Mouse (Mus musculus) small intestine, adult 2 months (tissue): ENCODE data around the gene Eef2k. TPM values are rescaled to one million over a fixed set of nuclear protein-coding genes. Genes with fewer than 3 reads are reported as not detected.

ENCODE experiments used
- H3K27ac ChIP-seq: fragments of 200-500 bp; 2 replicates; pipeline ENCODE4 v1.5.1; 2012; ENCODE audit warnings: low read depth, low read length, control low read depth, inconsistent platforms; ENCODE audit not compliant: insufficient read depth
- H3K27me3 ChIP-seq: fragments of 200-500 bp; 2 replicates; pipeline ENCODE4 v1.6.1; 2012; ENCODE audit warnings: mild to moderate bottlenecking, moderate library complexity, low read length, inconsistent platforms; ENCODE audit not compliant: control insufficient read depth, insufficient read depth
- H3K36me3 ChIP-seq: fragments of 200-500 bp; 2 replicates; pipeline ENCODE4 v1.6.1; 2012; ENCODE audit warnings: mild to moderate bottlenecking, low read length, control low read depth, inconsistent platforms; ENCODE audit not compliant: control insufficient read depth, insufficient read depth
- H3K4me1 ChIP-seq: fragments of 200-500 bp; 2 replicates; pipeline ENCODE4 v1.6.1; 2012; ENCODE audit warnings: low read length, inconsistent platforms, mixed read lengths; ENCODE audit not compliant: control insufficient read depth, insufficient read depth, insufficient read length
- H3K4me3 ChIP-seq: fragments of 200-500 bp; 2 replicates; pipeline ENCODE4 v1.5.1; 2012; ENCODE audit warnings: low read depth, mild to moderate bottlenecking, control low read depth, inconsistent platforms, low read length, moderate library complexity
- CTCF ChIP-seq: fragments of 200-500 bp; IDR thresholded peaks from 2 replicates; pipeline ENCODE4 v1.5.1; 2012; ENCODE audit warnings: low read depth, mild to moderate bottlenecking, control low read depth, inconsistent platforms, low read length, moderate library complexity, mixed read lengths; ENCODE audit not compliant: insufficient replicate concordance, insufficient read length; ENCODE audit errors: extremely low read depth
- POLR2A ChIP-seq: fragments of 200-500 bp; IDR thresholded peaks from 2 replicates; pipeline ENCODE4 v1.6.1; 2012; ENCODE audit warnings: low read depth, mild to moderate bottlenecking, control low read depth, inconsistent platforms, low read length, moderate library complexity
- WGBS: fragments of 180-500 bp; shearing (Covaris S2); methylation state at CpG from one replicate; pipeline ENCODE4 v1.1.7; 2018; 5-methylcytosine and 5-hydroxymethylcytosine counted together
- polyA plus RNA-seq: library from polyadenylated mRNA; depleted of rRNA; stranded (reverse); fragments of >200 nt; gene quantifications from 2 replicates; pipeline ENCODE4 v1.2.3, GENCODE M21; 2012

The Eef2k gene
- polyA plus RNA-seq, 1 experiment, result 22.8 TPM

- H3K4me1 ChIP-seq, result no peaks in the 10 kb centered on the region
- peaks cover 1% of the 10 kb centered on the region; the same call in 1 of the 2 replicates for H3K36me3 ChIP-seq
- H3K27ac ChIP-seq, result peak within 1 kb of the TSS; percentile 52
- H3K4me3 ChIP-seq, result peak within 1 kb of the TSS; percentile 91
- WGBS, result under 1% methylated on average over 99 of the region's 102 CpGs
- H3K27me3 ChIP-seq, result no peaks in the 10 kb centered on the region
- TF ChIP-seq CTCF (peak; percentile 85), POLR2A (0 out of 2 replicates have a peak, but pooled peaks have one; percentile 14)
Observed at GRCm38 (mm10) chr7:120917592-120918461, 75.2 kb downstream of the Eef2k start, which contains the start of gene Polr3e. Gene Polr3e, plus strand, starts transcription at chr7:120917744.

- TF ChIP-seq CTCF (no peak), POLR2A (no peak)
- Histone ChIP-seq H3K4me3 (peak overlapping the region; percentile 91), H3K27me3 (no peaks in the 10 kb centered on the region), H3K36me3 (peaks cover 2% of the 10 kb centered on the region; the same call in 1 of the 2 replicates), H3K27ac (peak overlapping the region; percentile 52), H3K4me1 (no peaks in the 10 kb centered on the region)
- 2% methylated on average over 10 of the region's 10 CpGs for WGBS
Observed at GRCm38 (mm10) chr7:120918526-120918962, 75.9 kb downstream of the Eef2k start.

GRCm38 (mm10) chr7:120933110-120933509 lies 90.5 kb downstream of the Eef2k start:
- Histone ChIP-seq H3K36me3 (peaks cover 68% of the 10 kb centered on the region), H3K27ac (no peak overlapping the region), H3K4me1 (no peaks in the 10 kb centered on the region), H3K27me3 (no peaks in the 10 kb centered on the region), H3K4me3 (no peak overlapping the region)
- WGBS, result 90% methylated on average over 7 of the region's 7 CpGs
- TF ChIP-seq POLR2A (no peak), CTCF (no peak)

- Histone ChIP-seq H3K4me3 (no peak overlapping the region), H3K27me3 (no peaks in the 10 kb centered on the region), H3K4me1 (no peaks in the 10 kb centered on the region), H3K36me3 (peaks cover 68% of the 10 kb centered on the region), H3K27ac (no peak overlapping the region)
- no peak for TF ChIP-seq POLR2A
- TF ChIP-seq CTCF, result no peak
- 65% methylated on average over 4 of the region's 5 CpGs for WGBS
Observed at GRCm38 (mm10) chr7:120933680-120934195, 91.1 kb downstream of the Eef2k start.

DNA sequence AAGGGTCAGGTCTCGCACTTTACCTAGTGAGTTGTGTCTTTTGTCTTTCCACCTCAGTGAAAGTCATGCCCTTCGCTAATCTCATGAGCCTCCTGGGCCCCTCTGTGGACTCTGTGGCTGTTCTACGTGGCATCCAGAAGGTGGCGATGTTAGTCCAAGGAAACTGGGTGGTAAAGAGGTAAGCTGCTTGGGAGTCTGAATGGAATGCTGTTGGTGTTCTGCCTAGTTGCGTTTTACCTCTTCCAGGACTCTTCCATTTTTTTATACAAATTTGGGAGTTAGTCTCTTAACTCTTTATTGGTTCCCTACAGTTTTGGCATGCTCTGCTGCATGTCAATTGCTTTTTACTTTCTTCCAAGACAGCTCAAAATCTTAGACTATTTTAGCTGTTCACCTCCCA lies 92.1 kb downstream of the Eef2k start:
- Histone ChIP-seq H3K4me1 (no peaks in the 10 kb centered on the region), H3K4me3 (no peak overlapping the region), H3K27ac (no peak overlapping the region), H3K36me3 (peaks cover 67% of the 10 kb centered on the region), H3K27me3 (no peaks in the 10 kb centered on the region)
- no peak for TF ChIP-seq POLR2A
- TF ChIP-seq CTCF, result peak; percentile 79; the same call in 1 of the 2 replicates
- WGBS, result 24% methylated on average over 5 of the region's 5 CpGs

DNA sequence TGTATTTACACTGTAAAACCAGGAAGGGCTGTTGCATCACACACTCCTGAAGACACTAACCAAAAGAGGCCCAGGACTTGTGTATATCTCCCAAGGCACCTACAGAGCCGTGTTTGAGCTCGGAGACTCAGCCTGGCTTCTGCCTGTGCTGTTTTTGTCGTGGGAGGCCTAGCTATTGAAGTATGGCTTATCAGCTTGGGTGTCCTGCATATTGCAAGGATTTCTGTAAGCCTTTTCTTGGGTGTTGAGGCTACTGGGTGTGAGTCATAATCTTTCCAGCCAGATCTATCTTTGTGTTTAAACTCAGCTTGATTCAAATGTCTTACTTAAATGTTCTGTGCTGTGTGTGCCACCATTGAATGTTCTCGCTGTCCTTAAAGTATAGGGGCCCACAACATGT lies 93.9 kb downstream of the Eef2k start:
- H3K36me3 ChIP-seq, result peaks cover 74% of the 10 kb centered on the region
- WGBS, result 88% methylated on average over 4 of the region's 4 CpGs
- TF ChIP-seq CTCF (no peak), POLR2A (no peak)

GRCm38 (mm10) chr7:120938206-120938605 lies 95.6 kb downstream of the Eef2k start:
- Histone ChIP-seq H3K4me3 (no peak overlapping the region), H3K27ac (no peak overlapping the region), H3K36me3 (peaks cover 65% of the 10 kb centered on the region), H3K27me3 (no peaks in the 10 kb centered on the region), H3K4me1 (no peaks in the 10 kb centered on the region)
- TF ChIP-seq CTCF (no peak), POLR2A (no peak)
- WGBS, result 77% methylated on average over 9 of the region's 9 CpGs

More for the DNA sequence above, 93.9 kb downstream of the Eef2k start:
- no peaks in the 10 kb centered on the region for H3K4me1 ChIP-seq
- H3K4me3 ChIP-seq, result no peak overlapping the region
- H3K27me3 ChIP-seq, result no peaks in the 10 kb centered on the region
- no peak overlapping the region for H3K27ac ChIP-seq
